Mouse (Mus musculus): Measurements from ENCODE around the gene Slx1b.

DNA sequence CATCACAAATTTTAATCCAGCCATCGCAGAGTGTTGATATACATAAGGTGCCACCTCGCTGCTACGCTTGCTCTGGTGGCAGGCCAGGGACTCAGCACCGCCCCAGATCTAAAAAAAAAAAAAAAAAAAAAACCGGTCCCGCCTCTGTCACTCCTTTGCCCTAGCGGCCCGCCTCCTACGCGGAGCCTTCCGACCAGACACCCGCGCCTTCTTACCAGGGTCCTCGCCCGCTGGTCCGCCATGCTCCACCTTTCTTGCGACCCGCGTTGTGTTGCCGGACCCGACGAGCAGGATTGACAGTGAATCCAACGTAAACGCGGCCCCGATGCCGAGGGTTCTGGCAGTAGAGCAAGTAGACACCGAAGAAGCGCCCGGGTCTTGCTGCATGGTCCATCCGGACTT, 373 bp downstream of the Slx1b start, which contains the start of gene Bola2:
- TF ChIP-seq POLR2A (IDR thresholded peaks at IDR 0.05; ENCODE audit: control insufficient read depth, low read depth, low read length) (0 out of 2 replicates have a peak, but pooled peaks have one; percentile 52), CTCF (IDR thresholded peaks at IDR 0.05; ENCODE audit: control insufficient read depth, insufficient read depth, insufficient replicate concordance, low read depth, low read length) (no peak)

Data from testis, adult 2 months (tissue).